Mouse (Mus musculus) adrenal gland (tissue): ENCODE results near the gene Ankef1.

Source experiments
- intact Hi-C: fragments of 180-260 bp; cut with DNase I; formaldehyde crosslinking; loops from one replicate; pipeline ENCODE4 v1.15.1; 2025
- long read RNA-seq, 2 experiments: library from polyadenylated mRNA; unstranded; transcript quantifications; one replicate each; pipeline ENCODE4 v2.0.0; 2020; ENCODE audit warnings: borderline replicate concordance in 1 of 2; ENCODE audit not compliant: insufficient replicate concordance in 1 of 2

Ankef1 gene
- long read RNA-seq, experiment 1: 0 reads
- long read RNA-seq, experiment 2: 0 reads

GRCm38 (mm10) chr2:136501651-136502050 lies at the start of gene Ankef1:
Gene Ankef1 (plus strand): TSS chr2:136501910.
- intact Hi-C loops: no loop called here

- intact Hi-C loops: no loop called here
Measured at GRCm38 (mm10) chr2:136456468-136456867, 45.2 kb upstream of the Ankef1 start.

GRCm38 (mm10) chr2:136456875-136457274 lies 44.8 kb upstream of the Ankef1 start:
- intact Hi-C loops: no loop called here

GRCm38 (mm10) chr2:136477656-136478055 lies 24.1 kb upstream of the Ankef1 start:
- intact Hi-C loops: no loop called here

- intact Hi-C loops: loop anchor here (10.0 kb wide), 1 partner anchor 1463 kb away; no protein-coding TSS in a partner anchor
Measured at GRCm38 (mm10) chr2:136482269-136482668, 19.4 kb upstream of the Ankef1 start.

GRCm38 (mm10) chr2:136483058-136483457 lies 18.7 kb upstream of the Ankef1 start:
- intact Hi-C loops: loop anchor here (10.0 kb wide), 1 partner anchor 1462 kb away; no protein-coding TSS in a partner anchor

GRCm38 (mm10) chr2:136484955-136485354 lies 16.8 kb upstream of the Ankef1 start:
- intact Hi-C loops: loop anchor here (5.0 to 10.0 kb wide), 5 partner anchors 112 to 1460 kb away; partner anchors contain the start of gene AL731706.2

- intact Hi-C loops: loop anchor here (5.0 to 10.0 kb wide), 5 partner anchors 112 to 1459 kb away; partner anchors contain the start of gene AL731706.2
Measured at GRCm38 (mm10) chr2:136485401-136485800, 16.3 kb upstream of the Ankef1 start.

- intact Hi-C loops: loop anchor here (5.0 to 10.0 kb wide), 5 partner anchors 111 to 1459 kb away; partner anchors contain the start of gene AL731706.2
Measured at GRCm38 (mm10) chr2:136485815-136486619, 15.7 kb upstream of the Ankef1 start.

- intact Hi-C loops: loop anchor here (5.0 to 10.0 kb wide), 5 partner anchors 110 to 1458 kb away; partner anchors contain the start of gene AL731706.2
Measured at GRCm38 (mm10) chr2:136486986-136487385, 14.7 kb upstream of the Ankef1 start.

- intact Hi-C loops: no loop called here
Measured at GRCm38 (mm10) chr2:136511073-136511472, 9.4 kb downstream of the Ankef1 start.

- intact Hi-C loops: no loop called here
Measured at GRCm38 (mm10) chr2:136511756-136512155, 10.0 kb downstream of the Ankef1 start.

- intact Hi-C loops: no loop called here
Measured at GRCm38 (mm10) chr2:136512802-136513201, 11.1 kb downstream of the Ankef1 start.

GRCm38 (mm10) chr2:136513806-136514205 lies 12.1 kb downstream of the Ankef1 start:
- intact Hi-C loops: no loop called here

GRCm38 (mm10) chr2:136515501-136515900 lies 13.8 kb downstream of the Ankef1 start:
- intact Hi-C loops: no loop called here

GRCm38 (mm10) chr2:136528937-136529336 lies 27.2 kb downstream of the Ankef1 start:
- intact Hi-C loops: no loop called here

GRCm38 (mm10) chr2:136532033-136532432 lies 30.3 kb downstream of the Ankef1 start:
- intact Hi-C loops: no loop called here

GRCm38 (mm10) chr2:136558020-136558419 lies 56.3 kb downstream of the Ankef1 start:
- intact Hi-C loops: no loop called here

GRCm38 (mm10) chr2:136562336-136562735 lies 60.6 kb downstream of the Ankef1 start:
- intact Hi-C loops: no loop called here

GRCm38 (mm10) chr2:136570856-136571255 lies 69.1 kb downstream of the Ankef1 start:
- intact Hi-C loops: no loop called here

GRCm38 (mm10) chr2:136582762-136583161 lies 81.1 kb downstream of the Ankef1 start:
- intact Hi-C loops: no loop called here

- intact Hi-C loops: no loop called here
Measured at GRCm38 (mm10) chr2:136588811-136589210, 87.1 kb downstream of the Ankef1 start.
